Mouse (Mus musculus): ENCODE measurements around the gene Stoml2. TPM values are rescaled to one million over a fixed set of nuclear protein-coding genes. Genes with fewer than 3 reads are reported as not detected.

The Stoml2 gene
- polyA plus RNA-seq, 1 experiment from 2014 or later, result 378 TPM

DNA sequence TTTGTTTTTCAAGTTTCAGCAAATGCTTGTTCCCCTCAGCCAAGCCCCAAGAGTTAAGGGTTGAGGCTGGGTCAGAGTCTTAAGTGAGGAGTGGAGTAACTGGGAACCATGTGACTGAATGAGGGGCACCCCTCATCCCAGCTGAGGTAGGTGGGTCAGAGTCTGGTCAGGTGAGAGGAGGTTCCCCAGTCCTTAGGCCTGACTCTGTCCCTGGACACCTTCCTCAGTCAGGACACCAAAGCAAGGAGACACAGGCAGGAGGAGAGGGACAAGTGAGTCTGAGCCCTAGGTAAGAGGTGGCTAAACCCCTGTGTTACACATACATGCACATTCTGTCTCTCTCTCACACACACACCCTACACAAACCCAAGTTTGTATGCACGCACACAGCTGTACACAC lies 991 bp upstream of the Stoml2 start:
- no peak for ATAC-seq (replicated peaks; ENCODE audit: low FRiP score)
- H3K4me2 ChIP-seq (ENCODE audit: low read depth, low read length, severe bottlenecking), result no peak overlapping the region
- no peak for DNase-seq (ENCODE audit: low spot score)
- no peak overlapping the region for H3K9ac ChIP-seq (ENCODE audit: low read length)
- 88% methylated on average over 1 of the region's 1 CpGs for WGBS
- H3K9me3 ChIP-seq (ENCODE audit: control insufficient read depth, low read length), result no peaks in the 10 kb centered on the region
- no peak overlapping the region for H3K27ac ChIP-seq (ENCODE audit: low read depth, low read length)
- H3K36me3 ChIP-seq (ENCODE audit: control insufficient read depth, insufficient read depth, low read length), result peaks cover 12% of the 10 kb centered on the region
- no peak overlapping the region for H3K4me3 ChIP-seq (ENCODE audit: low read depth, low read length)
- peaks cover 8% of the 10 kb centered on the region; the same call in 1 of the 2 replicates for H3K4me1 ChIP-seq (replicated peaks; ENCODE audit: control insufficient read depth, insufficient read depth, low read length)
- no peaks in the 10 kb centered on the region for H3K27me3 ChIP-seq (ENCODE audit: control insufficient read depth, insufficient read depth, low read length)

DNA sequence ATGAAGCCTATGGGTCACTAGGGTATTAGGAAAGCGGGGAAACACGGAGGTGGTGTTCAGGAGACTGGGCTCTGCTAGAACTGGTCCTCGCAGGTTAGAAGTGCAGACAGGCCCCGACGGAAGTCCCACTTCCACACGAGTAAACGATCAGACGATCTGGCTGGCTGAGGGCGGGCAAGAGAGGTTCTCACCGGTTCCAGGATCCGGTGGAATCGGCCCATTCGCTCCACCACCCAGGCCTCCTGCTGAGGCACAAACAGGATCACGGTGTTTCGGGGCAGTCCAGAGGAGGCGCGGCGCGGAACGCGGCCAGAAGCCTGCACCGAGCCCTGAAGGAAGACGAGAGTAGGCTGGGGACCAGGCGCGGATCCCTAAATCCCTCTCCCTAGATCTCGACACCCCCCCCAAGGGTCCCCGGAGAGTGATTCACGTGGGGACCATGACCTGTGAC lies 705 bp downstream of the Stoml2 start:
- Histone ChIP-seq H3K4me1 (replicated peaks; ENCODE audit: control insufficient read depth, insufficient read depth, low read length) (peaks cover 8% of the 10 kb centered on the region; the same call in 1 of the 2 replicates), H3K9me3 (ENCODE audit: control insufficient read depth, low read length) (no peaks in the 10 kb centered on the region), H3K36me3 (ENCODE audit: control insufficient read depth, insufficient read depth, low read length) (peaks cover 11% of the 10 kb centered on the region), H3K4me3 (ENCODE audit: low read depth, low read length) (peak overlapping the region; percentile 74), H3K4me2 (ENCODE audit: low read depth, low read length, severe bottlenecking) (peak overlapping the region; percentile 80), H3K9ac (ENCODE audit: low read length) (peak overlapping the region; percentile 93), H3K27me3 (ENCODE audit: control insufficient read depth, insufficient read depth, low read length) (no peaks in the 10 kb centered on the region), H3K27ac (ENCODE audit: low read depth, low read length) (peak overlapping the region; percentile 94)
- WGBS, result 2% methylated on average over 28 of the region's 28 CpGs
- ATAC-seq (replicated peaks; ENCODE audit: low FRiP score) (peak; percentile 1; the same call in 1 of the 2 replicates), DNase-seq (ENCODE audit: low spot score) (no peak)

DNA sequence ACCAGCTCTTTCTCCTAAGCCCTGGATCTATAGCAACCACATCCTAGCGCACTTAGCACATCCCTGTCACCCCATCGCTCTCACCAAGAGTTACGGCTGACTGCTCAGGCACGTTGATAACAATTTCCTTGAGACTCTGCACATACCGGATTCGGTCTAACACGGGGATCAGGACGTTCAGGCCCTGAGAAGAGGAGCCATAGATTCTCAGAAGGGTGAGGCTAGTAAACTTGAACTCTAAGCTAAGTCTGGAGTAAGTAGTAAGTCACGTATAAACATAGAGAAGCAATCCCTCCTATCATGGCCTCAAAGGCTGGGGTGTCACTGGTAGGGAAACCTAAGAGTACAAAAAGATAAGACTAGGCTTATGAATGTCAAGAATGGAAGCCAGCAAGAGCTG lies 1.2 kb downstream of the Stoml2 start:
- peak overlapping the region; percentile 93 for H3K9ac ChIP-seq (ENCODE audit: low read length)
- WGBS, result 85% methylated on average over 9 of the region's 9 CpGs

GRCm38 (mm10) chr4:43029749-43030148 lies 1.8 kb downstream of the Stoml2 start:
- 96% methylated on average over 9 of the region's 9 CpGs for WGBS
- Histone ChIP-seq H3K9ac (ENCODE audit: low read length) (no peak overlapping the region), H3K4me3 (ENCODE audit: low read depth, low read length) (no peak overlapping the region)

More for the DNA sequence above, 1.2 kb downstream of the Stoml2 start:
- DNase-seq (ENCODE audit: low spot score) (no peak), ATAC-seq (replicated peaks; ENCODE audit: low FRiP score) (no peak)
- Histone ChIP-seq H3K4me3 (ENCODE audit: low read depth, low read length) (peak overlapping the region; percentile 74), H3K27me3 (ENCODE audit: control insufficient read depth, insufficient read depth, low read length) (no peaks in the 10 kb centered on the region), H3K27ac (ENCODE audit: low read depth, low read length) (no peak overlapping the region), H3K4me2 (ENCODE audit: low read depth, low read length, severe bottlenecking) (peak overlapping the region; percentile 80), H3K4me1 (replicated peaks; ENCODE audit: control insufficient read depth, insufficient read depth, low read length) (peaks cover 8% of the 10 kb centered on the region; the same call in 1 of the 2 replicates), H3K9me3 (ENCODE audit: control insufficient read depth, low read length) (no peaks in the 10 kb centered on the region), H3K36me3 (ENCODE audit: control insufficient read depth, insufficient read depth, low read length) (peaks cover 11% of the 10 kb centered on the region)

DNA sequence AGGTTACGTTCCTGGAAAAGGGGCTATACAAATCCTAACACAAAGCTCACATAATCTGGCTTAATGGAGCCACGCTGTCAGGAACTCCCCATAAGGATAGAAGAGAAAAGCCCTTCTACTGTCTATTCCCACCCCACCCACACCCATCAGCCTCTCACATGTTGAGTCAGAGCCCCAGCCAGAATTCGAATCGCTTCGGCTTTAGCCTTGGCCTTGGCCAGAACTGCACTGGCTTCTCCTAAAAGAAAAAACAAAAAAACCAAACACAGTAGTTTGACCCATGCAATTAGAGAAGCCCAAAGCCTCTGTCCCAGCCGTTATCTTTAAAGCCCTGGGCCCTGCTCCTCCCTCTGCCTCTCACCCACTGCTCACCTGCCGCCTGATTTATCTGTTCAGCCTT lies 2.4 kb downstream of the Stoml2 start:
- ATAC-seq (replicated peaks; ENCODE audit: low FRiP score) (no peak), DNase-seq (ENCODE audit: low spot score) (no peak)
- Histone ChIP-seq H3K4me1 (replicated peaks; ENCODE audit: control insufficient read depth, insufficient read depth, low read length) (peaks cover 13% of the 10 kb centered on the region; the same call in 1 of the 2 replicates), H3K9ac (ENCODE audit: low read length) (no peak overlapping the region), H3K36me3 (ENCODE audit: control insufficient read depth, insufficient read depth, low read length) (peaks cover 9% of the 10 kb centered on the region), H3K4me2 (ENCODE audit: low read depth, low read length, severe bottlenecking) (no peak overlapping the region), H3K27ac (ENCODE audit: low read depth, low read length) (no peak overlapping the region), H3K9me3 (ENCODE audit: control insufficient read depth, low read length) (no peaks in the 10 kb centered on the region), H3K4me3 (ENCODE audit: low read depth, low read length) (no peak overlapping the region), H3K27me3 (ENCODE audit: control insufficient read depth, insufficient read depth, low read length) (no peaks in the 10 kb centered on the region)
- WGBS, result 92% methylated on average over 7 of the region's 7 CpGs

More at GRCm38 (mm10) chr4:43029749-43030148, 1.8 kb downstream of the Stoml2 start:
- ATAC-seq (replicated peaks; ENCODE audit: low FRiP score), result no peak
- peaks cover 11% of the 10 kb centered on the region for H3K36me3 ChIP-seq (ENCODE audit: control insufficient read depth, insufficient read depth, low read length)
- H3K27ac ChIP-seq (ENCODE audit: low read depth, low read length), result no peak overlapping the region
- H3K9me3 ChIP-seq (ENCODE audit: control insufficient read depth, low read length), result no peaks in the 10 kb centered on the region
- no peak overlapping the region; the same call in 1 of the 2 replicates for H3K4me2 ChIP-seq (ENCODE audit: low read depth, low read length, severe bottlenecking)
- H3K27me3 ChIP-seq (ENCODE audit: control insufficient read depth, insufficient read depth, low read length), result no peaks in the 10 kb centered on the region
- DNase-seq (ENCODE audit: low spot score), result no peak
- peaks cover 9% of the 10 kb centered on the region; the same call in 1 of the 2 replicates for H3K4me1 ChIP-seq (replicated peaks; ENCODE audit: control insufficient read depth, insufficient read depth, low read length)

DNA sequence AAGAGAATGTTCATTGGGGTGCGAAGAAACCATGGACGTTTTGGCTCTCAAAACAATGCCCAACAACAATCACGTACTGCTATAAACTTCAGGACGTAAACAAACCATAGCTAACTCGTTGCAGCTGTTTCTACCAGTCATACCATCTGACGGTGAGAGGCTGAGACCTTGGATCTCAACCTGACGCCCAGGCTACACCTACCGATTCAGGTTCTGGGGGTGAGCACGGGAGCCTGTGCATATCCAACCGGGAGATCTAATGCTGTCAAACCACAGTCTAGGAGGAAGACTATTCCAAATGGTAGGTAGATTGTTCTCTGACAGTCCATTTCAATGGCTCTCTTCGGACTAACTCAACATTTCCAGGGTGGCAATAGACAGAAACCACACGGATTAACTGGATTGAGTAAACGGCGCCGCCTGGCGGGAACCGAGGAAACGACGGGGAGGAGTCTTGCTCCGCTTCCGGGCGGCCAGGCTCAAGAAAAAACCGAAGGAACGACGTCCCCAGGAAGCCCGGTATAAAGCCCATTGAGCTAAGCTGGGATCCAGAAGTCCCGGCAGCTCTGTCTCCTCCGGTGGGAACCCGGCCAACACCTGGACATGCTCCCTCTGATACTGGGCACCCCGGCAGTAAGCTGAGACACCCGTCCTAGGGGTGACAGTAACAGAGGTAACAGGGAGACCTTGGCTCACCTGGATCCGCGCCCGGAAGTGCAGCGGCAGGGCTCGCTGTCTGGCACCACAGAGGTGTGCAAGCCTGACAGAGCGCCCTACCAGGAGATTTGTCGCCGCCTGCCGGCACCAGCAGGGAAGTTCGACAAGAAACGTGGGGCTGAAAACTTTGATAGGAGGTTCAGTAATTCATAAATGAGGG lies 6.2 kb downstream of the Stoml2 start, which contains the start of gene Pigo:
Gene Pigo (minus strand): TSS at position 736 of the 877 bp plus-strand sequence.
- peaks cover 8% of the 10 kb centered on the region; the same call in 1 of the 2 replicates for H3K4me1 ChIP-seq (replicated peaks; ENCODE audit: control insufficient read depth, insufficient read depth, low read length)
- peak within 1 kb of the TSS; percentile 60 for H3K4me3 ChIP-seq (ENCODE audit: low read depth, low read length)
- WGBS, result 9% methylated on average over 42 of the region's 42 CpGs
- peak within 1 kb of the TSS; percentile 59 for H3K9ac ChIP-seq (ENCODE audit: low read length)
- peaks cover 7% of the 10 kb centered on the region; the same call in 1 of the 2 replicates for H3K36me3 ChIP-seq (ENCODE audit: control insufficient read depth, insufficient read depth, low read length)
- H3K9me3 ChIP-seq (ENCODE audit: control insufficient read depth, low read length), result no peaks in the 10 kb centered on the region
- H3K27ac ChIP-seq (ENCODE audit: low read depth, low read length), result peak within 1 kb of the TSS; percentile 60; the same call in 1 of the 2 replicates
- H3K27me3 ChIP-seq (ENCODE audit: control insufficient read depth, insufficient read depth, low read length), result no peaks in the 10 kb centered on the region
- DNase-seq (ENCODE audit: low spot score) (peak; percentile 96), ATAC-seq (replicated peaks; ENCODE audit: low FRiP score) (peak; percentile 92)
- H3K4me2 ChIP-seq (ENCODE audit: low read depth, low read length, severe bottlenecking), result peak within 1 kb of the TSS; percentile 73

- Histone ChIP-seq H3K4me1 (replicated peaks; ENCODE audit: control insufficient read depth, insufficient read depth, low read length) (0 out of 2 replicates have a peak, but pooled peaks cover 5% of the 10 kb centered on the region), H3K27me3 (ENCODE audit: control insufficient read depth, insufficient read depth, low read length) (no peaks in the 10 kb centered on the region), H3K27ac (ENCODE audit: low read depth, low read length) (peak overlapping the region; percentile 41; the same call in 1 of the 2 replicates), H3K4me3 (ENCODE audit: low read depth, low read length) (peak overlapping the region; percentile 60), H3K9me3 (ENCODE audit: control insufficient read depth, low read length) (no peaks in the 10 kb centered on the region), H3K9ac (ENCODE audit: low read length) (peak overlapping the region; percentile 59; the same call in 1 of the 2 replicates), H3K4me2 (ENCODE audit: low read depth, low read length, severe bottlenecking) (peak overlapping the region; percentile 73; the same call in 1 of the 2 replicates), H3K36me3 (ENCODE audit: control insufficient read depth, insufficient read depth, low read length) (peaks cover 7% of the 10 kb centered on the region; the same call in 1 of the 2 replicates)
- DNase-seq (ENCODE audit: low spot score) (no peak), ATAC-seq (replicated peaks; ENCODE audit: low FRiP score) (no peak)
- WGBS, result 84% methylated on average over 14 of the region's 14 CpGs
Observed at GRCm38 (mm10) chr4:43024673-43025072, 6.8 kb downstream of the Stoml2 start.

GRCm38 (mm10) chr4:43021341-43021740 lies 10.2 kb downstream of the Stoml2 start:
- Histone ChIP-seq H3K9me3 (ENCODE audit: control insufficient read depth, low read length) (no peaks in the 10 kb centered on the region), H3K4me3 (ENCODE audit: low read depth, low read length) (no peak overlapping the region), H3K36me3 (ENCODE audit: control insufficient read depth, insufficient read depth, low read length) (peaks cover 3% of the 10 kb centered on the region; the same call in 1 of the 2 replicates), H3K9ac (ENCODE audit: low read length) (no peak overlapping the region), H3K27ac (ENCODE audit: low read depth, low read length) (no peak overlapping the region), H3K4me2 (ENCODE audit: low read depth, low read length, severe bottlenecking) (no peak overlapping the region), H3K4me1 (replicated peaks; ENCODE audit: control insufficient read depth, insufficient read depth, low read length) (0 out of 2 replicates have a peak, but pooled peaks cover 5% of the 10 kb centered on the region), H3K27me3 (ENCODE audit: control insufficient read depth, insufficient read depth, low read length) (no peaks in the 10 kb centered on the region)
- DNase-seq (ENCODE audit: low spot score), result no peak
- ATAC-seq (replicated peaks; ENCODE audit: low FRiP score), result no peak
- 69% methylated on average over 17 of the region's 17 CpGs for WGBS

Data from forebrain, embryonic 11.5 days (tissue).